Mouse (Mus musculus): Measurements from ENCODE around the gene AL607142.1. TPM values are rescaled to one million over a fixed set of nuclear protein-coding genes. Genes with fewer than 3 reads are reported as not detected.

AL607142.1 gene
- polyA plus RNA-seq (2015; fragmentation: Nextera tagmentation; extraction: Ambion mirVana): not detected in 2 replicates

- no peak within 1 kb of the TSS for H3K9ac ChIP-seq
- no peak within 1 kb of the TSS for H3K4me3 ChIP-seq
- no peaks in the 10 kb centered on the region for H3K9me3 ChIP-seq (replicated peaks)
- H3K27ac ChIP-seq: no peak within 1 kb of the TSS
- H3K36me3 ChIP-seq: no peaks in the 10 kb centered on the region
- peaks cover 10% of the 10 kb centered on the region for H3K4me1 ChIP-seq (replicated peaks)
- H3K4me2 ChIP-seq: no peak within 1 kb of the TSS
- WGBS: 78% methylated on average over 10 of the region's 10 CpGs
- no peaks in the 10 kb centered on the region for H3K27me3 ChIP-seq
- no peak for ATAC-seq (replicated peaks; ENCODE audit: insufficient number of reproducible peaks, insufficient read depth, low FRiP score, low read depth)
Measured at GRCm38 (mm10) chr4:120064696-120065095, at the start of gene AL607142.1. TSS of gene AL607142.1 (plus strand) at chr4:120064996.

GRCm38 (mm10) chr4:120018426-120018825 lies 46.4 kb upstream of the AL607142.1 start:
- 67% methylated on average over 5 of the region's 5 CpGs for whole genome bisulfite sequencing
- Histone ChIP-seq H3K27me3 (peaks cover 6% of the 10 kb centered on the region; the same call in 1 of the 2 replicates), H3K4me1 (replicated peaks) (peaks cover 5% of the 10 kb centered on the region; the same call in 1 of the 2 replicates), H3K9ac (no peak overlapping the region), H3K27ac (no peak overlapping the region), H3K36me3 (no peaks in the 10 kb centered on the region), H3K4me2 (no peak overlapping the region), H3K9me3 (replicated peaks) (no peaks in the 10 kb centered on the region), H3K4me3 (no peak overlapping the region)
- ATAC-seq (replicated peaks; ENCODE audit: insufficient number of reproducible peaks, insufficient read depth, low FRiP score, low read depth): no peak

- no peak overlapping the region for H3K9ac ChIP-seq
- no peak overlapping the region for H3K4me3 ChIP-seq
- peaks cover 14% of the 10 kb centered on the region for H3K27me3 ChIP-seq
- ATAC-seq (replicated peaks; ENCODE audit: insufficient number of reproducible peaks, insufficient read depth, low FRiP score, low read depth): no peak
- H3K9me3 ChIP-seq (replicated peaks): no peaks in the 10 kb centered on the region
- H3K27ac ChIP-seq: no peak overlapping the region
- H3K4me2 ChIP-seq: no peak overlapping the region
- H3K4me1 ChIP-seq (replicated peaks): peaks cover 15% of the 10 kb centered on the region
- 50% methylated on average over 3 of the region's 3 CpGs for WGBS
- no peaks in the 10 kb centered on the region for H3K36me3 ChIP-seq
Measured at GRCm38 (mm10) chr4:120022392-120022791, 42.4 kb upstream of the AL607142.1 start.

GRCm38 (mm10) chr4:120023221-120023840 lies 41.5 kb upstream of the AL607142.1 start:
- Histone ChIP-seq H3K27ac (0 out of 2 replicates have a peak overlapping the region, but pooled peaks have one; percentile 24), H3K4me3 (no peak overlapping the region), H3K27me3 (peaks cover 14% of the 10 kb centered on the region), H3K36me3 (no peaks in the 10 kb centered on the region), H3K4me2 (no peak overlapping the region), H3K9ac (no peak overlapping the region), H3K9me3 (replicated peaks) (no peaks in the 10 kb centered on the region), H3K4me1 (replicated peaks) (peaks cover 15% of the 10 kb centered on the region)
- WGBS: 81% methylated on average over 4 of the region's 4 CpGs
- no peak for ATAC-seq (replicated peaks; ENCODE audit: insufficient number of reproducible peaks, insufficient read depth, low FRiP score, low read depth)

- H3K4me3 ChIP-seq: no peak overlapping the region
- H3K27me3 ChIP-seq: peaks cover 14% of the 10 kb centered on the region
- H3K9me3 ChIP-seq (replicated peaks): no peaks in the 10 kb centered on the region
- no peak overlapping the region for H3K9ac ChIP-seq
- H3K4me1 ChIP-seq (replicated peaks): peaks cover 11% of the 10 kb centered on the region
- ATAC-seq (replicated peaks; ENCODE audit: insufficient number of reproducible peaks, insufficient read depth, low FRiP score, low read depth): 0 out of 2 replicates have a peak, but pooled peaks have one; percentile 7
- no peaks in the 10 kb centered on the region for H3K36me3 ChIP-seq
- H3K4me2 ChIP-seq: no peak overlapping the region
- 33% methylated on average over 10 of the region's 10 CpGs for WGBS
- H3K27ac ChIP-seq: 0 out of 2 replicates have a peak overlapping the region, but pooled peaks have one; percentile 24
Measured at GRCm38 (mm10) chr4:120024071-120024470, 40.7 kb upstream of the AL607142.1 start.

- H3K4me2 ChIP-seq: no peak overlapping the region
- peaks cover 16% of the 10 kb centered on the region for H3K4me1 ChIP-seq (replicated peaks)
- peaks cover 27% of the 10 kb centered on the region for H3K27me3 ChIP-seq
- no peak overlapping the region for H3K9ac ChIP-seq
- no peaks in the 10 kb centered on the region for H3K9me3 ChIP-seq (replicated peaks)
- H3K27ac ChIP-seq: no peak overlapping the region
- no peak for ATAC-seq (replicated peaks; ENCODE audit: insufficient number of reproducible peaks, insufficient read depth, low FRiP score, low read depth)
- no peak overlapping the region for H3K4me3 ChIP-seq
- 86% methylated on average over 1 of the region's 1 CpGs for WGBS
- no peaks in the 10 kb centered on the region for H3K36me3 ChIP-seq
Measured at GRCm38 (mm10) chr4:120027671-120028070, 37.1 kb upstream of the AL607142.1 start.

GRCm38 (mm10) chr4:120029937-120030336 lies 34.9 kb upstream of the AL607142.1 start:
- H3K4me2 ChIP-seq: no peak overlapping the region
- peaks cover 13% of the 10 kb centered on the region for H3K4me1 ChIP-seq (replicated peaks)
- no peaks in the 10 kb centered on the region for H3K36me3 ChIP-seq
- no peak overlapping the region for H3K27ac ChIP-seq
- no peaks in the 10 kb centered on the region for H3K9me3 ChIP-seq (replicated peaks)
- WGBS: 85% methylated on average over 1 of the region's 1 CpGs
- no peak for ATAC-seq (replicated peaks; ENCODE audit: insufficient number of reproducible peaks, insufficient read depth, low FRiP score, low read depth)
- H3K4me3 ChIP-seq: no peak overlapping the region
- peaks cover 34% of the 10 kb centered on the region for H3K27me3 ChIP-seq
- H3K9ac ChIP-seq: no peak overlapping the region

GRCm38 (mm10) chr4:120032320-120032983 lies 32.3 kb upstream of the AL607142.1 start:
- no peaks in the 10 kb centered on the region for H3K9me3 ChIP-seq (replicated peaks)
- peaks cover 13% of the 10 kb centered on the region for H3K4me1 ChIP-seq (replicated peaks)
- H3K9ac ChIP-seq: peak overlapping the region; percentile 58
- no peaks in the 10 kb centered on the region for H3K36me3 ChIP-seq
- peak; percentile 82 for ATAC-seq (replicated peaks; ENCODE audit: insufficient number of reproducible peaks, insufficient read depth, low FRiP score, low read depth)
- H3K4me2 ChIP-seq: peak overlapping the region; percentile 100
- under 1% methylated on average over 59 of the region's 70 CpGs for WGBS
- H3K4me3 ChIP-seq: peak overlapping the region; percentile 70
- 0 out of 2 replicates have a peak overlapping the region, but pooled peaks have one; percentile 25 for H3K27ac ChIP-seq
- H3K27me3 ChIP-seq: peaks cover 47% of the 10 kb centered on the region

GRCm38 (mm10) chr4:120032984-120033355 lies 31.8 kb upstream of the AL607142.1 start:
- peak; percentile 1; the same call in 1 of the 2 replicates for ATAC-seq (replicated peaks; ENCODE audit: insufficient number of reproducible peaks, insufficient read depth, low FRiP score, low read depth)
- Histone ChIP-seq H3K9ac (peak overlapping the region; percentile 58), H3K27me3 (peaks cover 49% of the 10 kb centered on the region), H3K4me3 (peak overlapping the region; percentile 70), H3K4me1 (replicated peaks) (peaks cover 13% of the 10 kb centered on the region), H3K36me3 (no peaks in the 10 kb centered on the region), H3K27ac (no peak overlapping the region), H3K9me3 (replicated peaks) (no peaks in the 10 kb centered on the region), H3K4me2 (peak overlapping the region; percentile 100)
- under 1% methylated on average over 38 of the region's 38 CpGs for WGBS

- H3K36me3 ChIP-seq: no peaks in the 10 kb centered on the region
- H3K9ac ChIP-seq: no peak overlapping the region
- no peak for ATAC-seq (replicated peaks; ENCODE audit: insufficient number of reproducible peaks, insufficient read depth, low FRiP score, low read depth)
- no peaks in the 10 kb centered on the region for H3K9me3 ChIP-seq (replicated peaks)
- no peak overlapping the region for H3K4me3 ChIP-seq
- H3K4me1 ChIP-seq (replicated peaks): peaks cover 13% of the 10 kb centered on the region
- peaks cover 36% of the 10 kb centered on the region for H3K27me3 ChIP-seq
- whole genome bisulfite sequencing: 83% methylated on average over 4 of the region's 4 CpGs
- H3K27ac ChIP-seq: no peak overlapping the region
- no peak overlapping the region for H3K4me2 ChIP-seq
Measured at GRCm38 (mm10) chr4:120036294-120036693, 28.5 kb upstream of the AL607142.1 start.

GRCm38 (mm10) chr4:120037007-120037406 lies 27.8 kb upstream of the AL607142.1 start:
- peaks cover 13% of the 10 kb centered on the region for H3K4me1 ChIP-seq (replicated peaks)
- 55% methylated on average over 7 of the region's 7 CpGs for WGBS

More at GRCm38 (mm10) chr4:120037007-120037406, 27.8 kb upstream of the AL607142.1 start:
- Histone ChIP-seq H3K27me3 (peaks cover 36% of the 10 kb centered on the region), H3K4me2 (no peak overlapping the region), H3K9ac (no peak overlapping the region), H3K27ac (no peak overlapping the region), H3K9me3 (replicated peaks) (no peaks in the 10 kb centered on the region), H3K4me3 (no peak overlapping the region), H3K36me3 (no peaks in the 10 kb centered on the region)
- no peak for ATAC-seq (replicated peaks; ENCODE audit: insufficient number of reproducible peaks, insufficient read depth, low FRiP score, low read depth)

Measured in heart, embryonic 15.5 days (tissue).